Mouse (Mus musculus): Measurements from ENCODE around the gene Tcte1. TPM values are rescaled to one million over a fixed set of nuclear protein-coding genes. Genes with fewer than 3 reads are reported as not detected.

Gene Tcte1
- not detected for total RNA-seq (2022)

DNA sequence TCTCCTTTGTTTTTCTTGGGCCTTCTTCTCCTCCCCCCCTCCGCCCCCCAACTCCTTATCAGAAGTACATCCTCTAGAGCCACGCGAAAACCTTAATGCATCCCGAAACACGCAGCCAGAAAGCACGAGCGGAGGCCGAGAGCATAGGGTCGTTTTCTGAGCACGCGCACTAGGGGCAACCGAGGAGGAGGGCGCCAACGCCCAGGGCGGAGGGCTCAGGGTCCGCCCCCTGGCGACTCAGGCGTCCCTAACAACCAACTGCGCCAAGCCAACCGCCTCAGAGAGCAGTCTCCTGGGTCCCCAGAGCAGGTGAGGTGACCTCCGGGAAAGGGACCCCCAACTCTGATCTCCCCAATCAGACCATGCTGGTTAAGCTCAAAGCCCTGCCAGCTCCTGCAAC, at the start of gene Tcte1:
Tcte1 (plus strand) TSS at position 172 of the 400 bp plus-strand sequence.
- DNase-seq (ENCODE audit: low spot score in 2 of 2): no peak

DNA sequence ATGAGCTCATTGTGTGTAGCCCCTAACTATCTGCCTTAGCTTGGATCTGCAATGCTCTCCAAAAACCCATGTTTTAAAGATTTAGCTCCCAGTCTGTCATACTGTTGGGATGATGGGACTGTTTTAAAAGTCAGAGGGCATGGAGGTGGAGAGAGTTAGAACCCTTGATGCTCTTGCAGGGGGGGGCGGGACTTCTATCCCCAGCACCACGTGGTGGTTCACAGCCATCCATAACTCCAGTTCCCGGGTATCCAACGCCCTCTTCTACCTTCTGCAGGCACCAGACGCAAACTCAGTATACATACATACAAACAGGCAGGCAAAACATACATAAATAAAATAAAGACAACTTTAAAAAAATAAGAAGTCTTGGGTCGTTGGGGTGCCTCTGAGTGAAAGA, 49.6 kb upstream of the Tcte1 start:
- DNase-seq (ENCODE audit: low spot score in 2 of 2): no peak

DNA sequence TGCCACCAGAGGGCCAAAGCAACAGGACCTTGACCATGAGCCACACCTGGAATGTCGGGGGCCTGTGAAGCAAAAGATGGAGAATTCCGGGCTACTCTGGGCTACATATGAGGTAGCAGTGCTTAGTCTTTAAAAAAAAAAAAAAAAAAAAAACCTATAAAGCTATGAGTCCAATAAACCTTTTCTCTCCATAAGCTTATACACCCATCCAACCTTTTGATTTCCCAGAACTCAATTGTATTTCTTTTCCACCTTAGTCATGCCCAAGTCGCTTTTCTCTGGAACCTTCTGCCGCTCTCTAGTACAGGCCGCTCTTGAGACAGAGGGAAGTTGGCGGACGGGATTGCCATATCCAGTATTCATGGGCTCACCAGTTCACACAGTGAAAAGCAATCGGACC, 49.1 kb upstream of the Tcte1 start:
- no peak for DNase-seq (ENCODE audit: low spot score in 2 of 2)

DNA sequence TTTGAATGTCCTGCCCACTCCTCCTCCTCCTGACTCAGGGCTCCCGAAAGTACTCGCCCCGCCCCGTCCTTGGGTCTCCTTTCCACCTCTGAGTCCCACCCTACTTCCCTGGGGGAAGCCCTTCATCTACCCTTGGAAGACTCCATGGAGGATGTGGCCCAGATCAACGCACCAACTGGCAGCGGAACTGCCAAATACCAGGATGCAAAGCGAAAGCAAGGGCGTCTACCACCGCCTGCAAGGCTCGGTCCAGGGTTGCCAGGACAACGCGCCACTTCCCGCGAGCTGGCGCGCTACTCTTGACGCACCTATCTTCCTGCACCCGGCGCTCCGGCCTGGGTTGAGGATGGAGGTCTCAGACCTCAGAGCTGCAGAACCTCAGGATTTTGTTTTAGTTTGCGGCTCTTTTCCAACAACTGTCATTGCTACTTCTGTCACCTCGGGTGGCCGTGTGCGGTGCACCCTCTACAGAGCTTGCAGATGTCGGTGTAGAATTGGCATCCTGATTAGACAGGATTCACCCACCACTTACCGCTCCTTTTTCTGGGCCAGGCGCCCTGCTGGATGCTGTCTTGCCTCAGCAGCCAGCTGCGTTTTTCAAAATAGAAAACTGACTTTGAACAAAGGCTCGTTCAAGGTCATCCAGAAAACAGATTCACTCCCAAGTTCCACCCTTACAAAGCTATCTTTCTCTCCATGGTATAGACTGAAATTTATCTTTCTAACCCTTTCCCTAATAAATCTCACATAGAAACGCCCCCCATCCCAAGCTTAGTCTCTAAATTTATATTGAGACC, 48.4 kb upstream of the Tcte1 start, which contains the start of gene Spats1:
Spats1 (minus strand) TSS at position 747 of the 797 bp plus-strand sequence.
- DNase-seq (ENCODE audit: low spot score in 2 of 2): peak; percentile 6 to 20

DNA sequence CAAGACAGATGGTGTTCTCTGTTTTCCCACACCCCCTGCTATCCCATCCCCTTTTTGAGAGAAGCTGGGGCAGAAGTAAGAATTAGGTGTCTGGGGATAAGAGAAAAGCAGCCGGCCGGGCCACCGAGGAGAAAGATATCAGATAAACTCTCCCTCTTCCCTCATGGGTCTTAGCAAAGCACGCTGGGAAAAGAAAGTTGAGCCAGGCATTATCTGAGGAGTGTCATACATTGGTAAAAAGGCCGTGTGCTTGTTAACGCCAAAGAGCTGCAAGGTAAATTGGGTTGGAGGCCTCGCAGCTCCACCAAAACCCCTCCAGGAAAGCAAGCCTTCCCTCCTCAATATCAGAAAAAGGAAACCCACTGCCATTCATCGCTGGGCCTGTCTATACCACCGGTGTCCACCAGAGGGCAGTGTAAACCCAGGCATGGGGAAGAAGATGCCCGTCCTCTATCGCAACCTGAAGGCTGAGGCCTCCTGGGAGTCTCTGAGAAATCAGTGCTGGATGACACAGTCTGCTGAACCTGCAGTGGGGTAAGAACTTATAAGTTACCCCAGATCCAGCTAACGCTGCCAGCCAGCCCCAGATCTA, 44.9 kb upstream of the Tcte1 start:
- peak; percentile 23 to 49 for DNase-seq (ENCODE audit: low spot score in 2 of 2)

DNA sequence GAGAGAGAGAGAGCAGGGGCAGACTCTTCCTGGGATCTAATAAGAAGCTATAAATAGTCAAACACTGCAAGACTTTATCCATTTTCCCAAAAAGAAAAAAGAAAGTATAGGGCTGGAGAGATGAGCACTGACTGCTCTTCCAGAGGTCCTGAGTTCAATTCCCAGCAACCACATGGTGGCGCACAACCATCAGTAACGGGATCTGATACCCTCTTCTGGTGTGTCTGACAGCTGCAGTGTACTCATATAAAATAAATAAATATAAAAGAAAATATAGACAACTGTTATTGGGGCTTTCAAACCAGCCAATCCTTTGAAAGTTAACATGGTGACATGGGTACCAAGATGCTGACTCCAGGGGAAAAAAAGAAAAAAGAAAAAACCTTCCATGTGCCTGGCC, 42.8 kb upstream of the Tcte1 start:
- DNase-seq (ENCODE audit: low spot score in 2 of 2): no peak

DNA sequence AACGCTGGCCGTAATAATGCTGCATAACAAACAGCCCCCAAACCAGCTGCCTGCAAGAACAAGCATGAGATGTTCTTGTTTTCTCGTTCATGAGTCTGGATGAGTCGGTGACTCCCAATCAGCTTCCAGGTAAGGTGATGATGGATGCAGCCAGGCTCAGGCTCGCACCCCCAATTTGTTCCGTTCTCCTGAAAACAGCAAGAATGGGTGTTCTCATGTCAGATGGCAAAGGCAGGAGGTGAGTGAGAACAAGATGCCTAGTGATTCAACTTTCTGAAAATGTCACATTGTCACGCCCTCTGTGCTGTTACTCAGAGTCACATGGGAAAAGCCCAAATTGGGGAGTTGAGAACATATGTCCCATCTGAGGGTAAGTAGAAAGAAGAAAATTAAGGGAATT, 37.7 kb upstream of the Tcte1 start:
- DNase-seq (ENCODE audit: low spot score in 2 of 2): no peak

DNA sequence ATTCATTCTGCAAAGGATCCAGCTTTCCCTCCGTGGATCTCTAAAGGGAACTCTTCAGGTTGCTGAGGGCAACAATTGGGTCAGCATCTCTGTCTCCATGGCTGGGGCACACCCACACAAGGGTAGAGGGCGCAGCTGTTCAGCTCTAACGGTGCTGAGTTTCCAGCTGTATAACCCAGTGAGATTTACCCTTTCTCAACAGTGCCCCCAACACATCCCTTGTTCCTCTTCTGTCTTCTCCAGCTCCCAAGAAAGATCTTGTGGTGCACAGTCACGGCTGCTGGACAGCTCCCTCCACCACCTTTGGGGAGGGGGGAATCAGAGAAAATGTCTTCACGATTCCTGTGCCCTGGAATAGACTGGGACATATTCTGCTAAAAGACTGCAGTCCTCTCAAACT, 36.0 kb upstream of the Tcte1 start:
- DNase-seq (ENCODE audit: low spot score in 2 of 2): no peak

DNA sequence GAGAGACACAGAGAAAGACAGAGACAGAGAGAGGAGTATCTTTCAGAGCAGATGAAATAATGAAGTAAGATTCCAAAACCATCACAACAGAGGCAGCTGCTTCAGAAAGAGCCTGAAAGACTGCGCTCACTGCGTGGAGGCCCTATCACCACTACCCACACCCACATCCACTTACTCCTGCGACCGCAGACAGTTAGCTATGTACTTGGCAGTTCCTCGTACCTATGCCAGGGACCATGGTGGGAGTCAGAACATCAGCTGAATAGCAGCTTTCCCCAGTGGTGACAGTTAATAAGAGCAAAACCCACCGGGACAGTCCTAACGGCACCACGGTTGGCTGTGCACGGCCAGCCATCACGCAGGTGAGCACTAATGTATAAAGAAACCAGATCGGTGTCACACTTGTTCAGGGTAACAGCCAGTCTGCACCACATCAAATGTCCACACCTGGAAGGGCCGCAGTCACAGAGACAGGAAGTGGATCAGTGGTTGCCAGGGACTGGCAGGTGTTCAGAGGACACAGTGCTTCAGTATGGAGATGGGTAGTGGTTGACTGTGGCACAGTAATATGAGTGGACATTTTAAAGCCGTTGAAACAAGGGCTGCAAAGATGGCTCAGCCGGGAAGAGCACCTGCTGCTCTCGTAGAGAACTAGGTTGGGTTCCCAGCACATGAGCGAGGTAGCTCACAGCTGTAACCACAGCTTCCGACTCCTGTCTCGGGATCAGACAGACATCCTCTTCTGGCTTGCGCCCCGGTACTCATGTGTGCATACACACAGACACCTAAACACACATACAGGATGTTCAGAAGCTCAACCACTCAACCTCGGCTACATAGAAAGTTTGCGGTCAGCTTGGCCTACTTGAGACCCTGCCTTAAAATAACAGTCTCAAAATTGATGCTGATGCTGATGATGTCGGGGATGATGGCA, 34.6 kb upstream of the Tcte1 start:
- no peak for DNase-seq (ENCODE audit: low spot score in 2 of 2)

DNA sequence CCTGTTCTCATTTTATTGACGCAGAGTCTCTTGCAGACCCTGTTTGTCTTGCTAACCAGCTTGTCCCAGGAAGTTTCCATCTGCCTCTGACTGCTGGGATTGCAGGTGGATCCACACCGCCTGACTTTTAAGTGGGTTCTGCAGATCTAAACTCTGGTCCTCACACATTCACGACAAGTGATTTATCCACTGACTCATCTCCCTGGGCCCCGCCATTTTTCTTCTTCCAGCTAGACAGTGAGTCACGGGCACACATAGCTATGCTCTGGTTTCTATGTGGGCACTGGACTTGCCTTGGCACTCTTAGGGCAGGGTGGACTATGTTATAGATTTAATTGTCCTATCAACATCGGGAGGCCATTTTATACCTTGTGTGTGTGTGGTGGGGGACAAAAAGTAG, 33.5 kb upstream of the Tcte1 start:
- no peak for DNase-seq (ENCODE audit: low spot score in 2 of 2)

DNA sequence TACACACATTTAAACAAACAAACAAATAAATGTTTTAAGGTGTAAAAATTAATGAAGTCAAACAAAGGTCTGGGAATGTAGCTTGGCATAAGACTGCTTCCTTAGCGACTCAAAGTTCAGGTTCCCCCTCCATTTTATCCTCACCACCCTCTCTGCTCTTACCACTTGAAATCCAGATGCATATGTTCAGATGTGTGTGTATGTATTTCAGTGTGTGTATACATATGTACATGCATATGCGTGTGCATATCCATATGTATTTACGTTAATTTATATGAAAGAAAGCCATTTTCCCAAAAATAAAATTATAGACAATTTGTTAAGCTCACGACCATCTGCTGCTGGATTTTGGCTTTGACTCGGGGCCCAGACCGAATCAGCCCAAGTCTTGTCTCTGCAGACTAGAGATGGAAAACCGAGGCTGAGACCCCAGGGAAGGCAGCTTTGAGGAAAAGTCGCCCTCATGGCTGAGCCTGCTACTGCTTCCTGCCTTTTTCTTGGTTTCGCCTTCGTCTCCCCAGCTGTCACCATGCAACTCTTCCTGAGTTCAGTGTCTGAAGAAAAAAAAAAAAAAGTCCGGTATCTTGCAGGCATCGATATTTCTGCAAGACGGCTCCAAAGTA, 32.6 kb upstream of the Tcte1 start:
- no peak for DNase-seq (ENCODE audit: low spot score in 2 of 2)

DNA sequence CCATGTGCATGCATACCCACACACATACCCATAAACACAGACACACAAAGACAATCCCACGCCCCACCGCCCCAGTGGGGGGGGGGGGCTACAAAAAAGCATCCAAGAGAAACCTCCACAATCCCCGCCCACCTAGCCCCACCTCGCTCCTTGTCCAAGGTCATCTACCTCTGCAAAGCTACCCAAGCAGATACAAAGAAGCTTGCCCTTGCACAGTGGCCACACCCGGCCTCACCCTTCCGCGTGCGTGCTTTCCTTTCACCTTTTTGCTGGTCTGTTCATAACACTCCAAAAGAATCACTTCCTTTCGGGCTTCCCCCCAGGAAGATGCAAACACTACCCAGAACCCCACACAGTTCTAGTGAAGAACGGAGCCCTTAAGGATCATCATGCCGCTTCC, 27.8 kb upstream of the Tcte1 start:
- no peak for DNase-seq (ENCODE audit: low spot score in 2 of 2)

DNA sequence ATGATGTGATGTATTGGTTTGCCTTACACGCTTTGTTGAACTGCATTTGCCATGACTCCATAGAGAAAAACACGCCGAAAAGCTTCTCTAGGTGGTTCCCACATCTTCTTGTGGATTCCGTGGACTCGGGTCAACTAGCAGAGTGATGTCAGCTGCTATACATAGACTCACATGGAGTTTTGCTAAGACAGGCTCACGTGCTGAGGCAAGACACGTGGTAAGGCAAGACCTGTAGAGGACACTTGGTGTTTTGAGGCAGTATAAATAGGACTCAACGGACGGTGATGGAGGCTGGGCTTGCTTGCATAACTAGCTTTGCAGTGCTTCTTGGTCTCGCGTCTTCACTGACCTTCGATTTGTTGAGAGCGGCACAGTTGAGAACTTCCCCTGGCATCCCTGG, 24.8 kb upstream of the Tcte1 start:
- no peak for DNase-seq (ENCODE audit: low spot score in 2 of 2)

DNA sequence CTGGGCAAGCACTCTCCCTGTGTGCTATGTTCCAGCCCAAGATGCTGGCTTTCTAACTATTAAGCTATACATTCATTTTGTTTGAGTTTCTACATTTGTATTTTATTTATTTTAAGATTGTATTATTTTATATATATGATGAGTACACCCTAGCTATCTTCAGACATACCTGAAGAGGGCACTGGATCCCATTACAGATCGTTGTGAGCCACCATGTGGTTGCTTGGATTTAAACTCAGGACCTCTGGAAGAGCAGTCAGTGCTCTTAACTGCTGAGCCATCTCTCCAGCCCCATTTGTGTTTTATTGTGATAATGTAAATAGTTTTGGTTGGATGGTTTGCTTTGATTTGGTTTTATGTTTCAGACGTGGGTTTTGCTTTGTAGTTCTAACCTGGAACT, 23.7 kb upstream of the Tcte1 start:
- DNase-seq (ENCODE audit: low spot score in 2 of 2): no peak

DNA sequence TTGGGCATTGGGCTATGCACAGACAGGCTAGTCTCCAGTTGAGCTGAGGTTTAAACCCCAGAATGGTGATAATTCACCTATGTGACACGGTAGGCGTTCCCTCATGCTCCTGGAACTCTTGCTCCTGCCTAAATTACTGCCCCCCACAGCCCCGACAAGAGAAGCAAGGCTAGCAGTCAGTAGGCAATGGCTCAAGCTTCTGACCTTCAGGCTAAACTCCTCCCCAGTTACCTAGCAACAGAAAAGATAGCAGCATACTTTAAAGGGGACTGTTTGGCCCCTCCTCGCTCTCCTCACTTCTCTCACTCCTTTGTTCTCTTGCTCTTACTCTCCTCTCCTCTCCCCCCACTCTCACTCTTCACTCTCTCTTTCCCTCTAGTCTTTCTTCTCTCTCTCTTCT, 22.3 kb upstream of the Tcte1 start:
- no peak for DNase-seq (ENCODE audit: low spot score in 2 of 2)

DNA sequence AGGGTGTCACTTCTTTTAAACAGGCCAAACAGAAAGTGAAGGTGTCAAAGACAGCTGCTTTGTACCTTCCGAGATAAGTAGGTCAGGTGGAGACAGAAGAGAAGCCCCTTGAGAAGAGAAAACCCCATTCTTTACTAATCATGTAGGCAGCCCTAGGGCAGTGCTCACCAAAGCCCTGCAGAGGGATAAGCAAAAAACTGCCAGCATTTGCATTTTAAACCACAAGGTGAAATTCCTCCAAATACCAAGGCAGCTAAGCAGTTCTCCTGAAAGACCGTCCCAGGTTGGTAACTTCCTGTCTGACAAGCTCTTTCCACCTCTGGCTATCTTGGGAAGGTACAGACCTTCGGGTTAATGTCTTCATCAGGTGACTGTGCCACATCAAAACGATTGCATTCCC, 20.9 kb upstream of the Tcte1 start:
- no peak for DNase-seq (ENCODE audit: low spot score in 2 of 2)

DNA sequence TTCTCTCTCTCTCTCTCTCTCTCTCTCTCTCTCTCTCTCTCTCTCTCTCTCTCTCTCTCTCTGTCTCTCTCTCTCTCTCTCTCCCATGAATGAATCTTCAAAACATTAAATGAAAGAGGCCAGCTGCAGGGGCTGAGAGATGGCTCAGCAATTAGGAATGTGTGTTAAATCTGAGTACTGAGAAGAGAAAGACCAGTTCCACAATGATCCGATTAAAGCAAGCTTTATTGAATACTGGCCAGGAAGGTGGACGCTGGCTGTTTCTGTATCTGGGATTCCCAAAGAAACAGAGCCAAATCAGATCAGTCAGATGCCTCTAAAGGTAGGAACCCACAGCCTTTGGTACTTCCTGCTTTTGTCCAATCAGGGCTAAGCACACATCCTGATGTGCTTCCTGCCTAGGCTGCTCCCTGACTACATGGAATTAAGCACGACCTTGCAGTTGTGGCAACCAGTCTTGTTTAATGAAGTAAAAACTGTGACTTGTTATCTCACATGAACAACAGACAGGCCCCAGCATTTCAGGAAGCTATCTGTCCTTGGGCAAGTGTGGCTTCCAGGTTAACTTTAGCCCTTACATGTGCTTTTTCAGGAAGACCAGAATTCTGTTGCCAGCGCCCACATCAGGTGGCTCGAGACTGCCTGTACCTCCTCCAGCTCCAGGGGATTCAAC, 19.8 kb upstream of the Tcte1 start:
- no peak for DNase-seq (ENCODE audit: low spot score in 2 of 2)

DNA sequence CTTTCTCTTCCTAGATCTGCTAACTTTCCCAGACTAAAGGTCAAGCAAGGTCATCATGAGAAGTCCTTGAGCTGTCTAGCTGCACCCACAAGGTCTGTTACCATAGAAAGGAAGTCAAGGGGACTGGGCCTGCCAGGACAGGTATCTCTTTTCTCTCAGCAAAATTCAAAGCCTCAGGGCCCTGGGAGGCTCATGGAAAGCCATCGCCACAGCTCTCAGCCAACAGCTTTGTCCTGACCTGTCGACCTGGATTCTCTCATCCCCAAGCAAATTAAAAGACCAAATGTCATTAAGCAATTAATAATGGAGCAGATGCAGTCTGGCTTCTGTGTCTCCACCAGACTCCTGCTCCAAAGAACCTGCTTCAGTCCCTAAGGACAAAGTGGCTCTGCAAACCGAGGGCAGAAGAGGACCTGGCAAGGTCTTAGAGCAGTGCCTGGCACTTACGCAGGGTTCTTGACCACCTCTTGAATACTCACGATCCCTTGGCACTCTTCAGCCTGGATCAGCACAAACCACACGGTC, 17.2 kb upstream of the Tcte1 start:
- DNase-seq (ENCODE audit: low spot score in 2 of 2): no peak

DNA sequence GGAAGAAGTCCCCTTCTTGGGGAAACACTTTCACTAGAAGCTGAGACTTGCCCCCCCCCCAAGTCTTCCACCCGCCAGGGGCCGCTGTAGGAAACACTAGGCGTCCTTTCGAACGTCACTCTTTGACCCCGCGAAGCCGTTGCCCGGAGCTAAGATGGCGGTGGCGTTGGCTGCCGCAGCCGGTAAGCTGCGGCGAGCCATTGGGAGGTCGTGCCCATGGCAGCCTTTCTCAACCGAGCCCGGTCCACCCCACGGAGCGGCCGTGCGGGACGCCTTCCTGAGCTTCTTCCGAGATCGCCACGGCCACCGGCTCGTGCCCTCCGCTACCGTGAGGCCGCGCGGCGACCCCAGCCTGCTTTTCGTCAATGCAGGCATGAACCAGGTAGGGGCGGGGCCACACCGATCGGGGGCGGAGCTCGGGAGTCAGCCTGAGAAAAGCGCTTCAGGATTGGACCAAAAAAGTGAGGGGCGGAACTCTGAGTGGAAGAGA, 16.5 kb upstream of the Tcte1 start, which contains the start of gene Aars2:
Aars2 (plus strand) TSS at position 142 of the 490 bp plus-strand sequence.
- peak; percentile 88 for DNase-seq (ENCODE audit: low spot score in 2 of 2)

DNA sequence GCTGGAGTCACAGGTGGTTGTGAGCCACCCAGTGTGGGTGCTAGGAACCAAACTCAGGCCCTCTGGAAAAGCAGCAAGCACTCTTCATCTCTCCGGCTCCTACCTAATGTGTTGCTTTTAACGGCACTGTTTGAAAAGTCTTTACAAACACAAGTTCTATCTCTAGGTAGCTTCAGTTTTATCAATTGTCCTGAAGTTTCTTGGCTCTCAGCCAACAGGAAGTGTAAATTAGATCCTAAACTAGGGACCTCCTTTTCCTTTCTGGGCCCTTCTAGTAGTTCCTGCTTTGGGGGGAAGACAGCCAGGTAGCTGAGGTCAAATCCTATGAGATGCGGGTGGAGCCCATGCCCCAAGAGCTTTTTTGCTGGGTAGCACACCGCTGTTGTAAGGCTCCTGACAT, 12.4 kb upstream of the Tcte1 start:
- no peak for DNase-seq (ENCODE audit: low spot score in 2 of 2)

DNA sequence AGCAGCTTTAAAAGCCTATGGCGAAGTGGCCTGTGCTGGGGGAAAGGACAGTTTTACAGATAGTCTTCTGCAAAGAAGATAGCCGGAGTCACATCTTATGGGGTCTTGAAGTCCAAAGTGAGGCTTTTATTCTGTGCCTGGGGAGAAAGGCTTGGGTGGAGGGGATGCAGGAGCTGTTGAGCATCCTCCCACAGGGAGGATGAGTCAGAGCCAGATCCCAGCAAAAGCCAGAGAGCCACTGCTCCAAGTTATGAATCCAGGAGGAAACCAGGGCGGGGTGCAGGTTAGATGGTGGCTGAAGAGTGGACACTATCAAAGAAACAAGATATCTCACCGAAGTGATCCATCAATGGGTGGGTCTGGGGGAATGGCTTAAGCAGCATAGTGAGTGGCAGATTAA, 11.5 kb upstream of the Tcte1 start:
- DNase-seq (ENCODE audit: low spot score in 2 of 2): no peak
